Mouse (Mus musculus): ENCODE results near the gene Cacnb2. TPM values are rescaled to one million over a fixed set of nuclear protein-coding genes. Genes with fewer than 3 reads are reported as not detected.

Cacnb2 gene
- 59.3 TPM for polyA plus RNA-seq (2014; fragmentation: Illumina TruSeq; extraction: RNeasy Lipid Tissue Mini Kit (QIAGEN cat#74804); ENCODE audit: low read depth, low replicate concordance)

DNA sequence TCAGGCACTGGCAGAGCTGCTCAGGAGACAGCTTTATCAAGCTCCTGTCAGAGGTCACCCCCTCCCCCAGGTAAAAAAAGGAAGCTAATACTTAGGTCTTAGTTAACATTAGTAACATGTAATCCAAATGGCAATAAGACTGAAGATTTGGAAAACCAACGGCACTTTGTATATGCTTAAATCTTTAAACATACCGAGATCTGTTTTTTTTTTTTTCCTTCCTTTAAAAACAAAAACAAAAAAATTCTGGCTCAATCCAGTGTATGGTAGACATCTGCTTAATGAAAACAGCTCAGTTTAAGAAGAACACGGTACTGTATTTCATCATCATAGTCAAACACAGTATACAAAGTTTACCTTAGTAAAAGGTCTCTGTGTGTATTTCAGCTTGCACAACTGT is at the start of gene Cacnb2:
Cacnb2 (plus strand) TSS at position 301 of the 400 bp plus-strand sequence.

Other genes with a start within 250 kb of the Cacnb2 start
- not detected for gene Slc39a12, start 214.8 kb upstream of the Cacnb2 start, polyA plus RNA-seq (2014; fragmentation: Illumina TruSeq; extraction: RNeasy Lipid Tissue Mini Kit (QIAGEN cat#74804); ENCODE audit: low read depth, low replicate concordance)

Data from heart, adult 10 weeks (tissue).